Mouse (Mus musculus): Measurements from ENCODE around the gene Ufl1. TPM values are rescaled to one million over a fixed set of nuclear protein-coding genes. Genes with fewer than 3 reads are reported as not detected.
"Not testable (repeated sequence)": the region's sequence is repeated elsewhere in the genome, so short reads cannot be mapped to it uniquely, and the experiment has no call there.

The Ufl1 gene
- 38.1 and 40.5 TPM in 2 replicates for polyA plus RNA-seq (2014; fragmentation: Nextera tagmentation; extraction: Ambion mirVana)

GRCm38 (mm10) chr4:25281671-25282038 is at the start of gene Ufl1:
TSS of gene Ufl1 (minus strand) at chr4:25281821.
- peaks cover 29% of the 10 kb centered on the region for H3K36me3 ChIP-seq (ENCODE audit: insufficient read depth)
- no peaks in the 10 kb centered on the region for H3K9me3 ChIP-seq (ENCODE audit: low read depth, low read length)
- under 1% methylated on average over 30 of the region's 30 CpGs for WGBS
- DNase-seq (peak; percentile 98), ATAC-seq (ENCODE audit: insufficient read depth) (peak; percentile 99)
- H3K27ac ChIP-seq (ENCODE audit: low read depth) = peak within 1 kb of the TSS; percentile 96
- TF ChIP-seq CTCF (IDR thresholded peaks at IDR 0.05; ENCODE audit: low read depth) = peak; percentile 21; the same call in 1 of the 2 replicates
- 0 out of 2 replicates have a peak, but pooled peaks cover 3% of the 10 kb centered on the region for H3K4me1 ChIP-seq (ENCODE audit: insufficient read depth)
- peak within 1 kb of the TSS; percentile 74 for H3K4me2 ChIP-seq
- H3K27me3 ChIP-seq (ENCODE audit: insufficient read depth, low read length) = no peaks in the 10 kb centered on the region
- H3K9ac ChIP-seq = peak within 1 kb of the TSS; percentile 80
- H3K4me3 ChIP-seq (ENCODE audit: low read depth, low read length) = peak within 1 kb of the TSS; percentile 64

DNA sequence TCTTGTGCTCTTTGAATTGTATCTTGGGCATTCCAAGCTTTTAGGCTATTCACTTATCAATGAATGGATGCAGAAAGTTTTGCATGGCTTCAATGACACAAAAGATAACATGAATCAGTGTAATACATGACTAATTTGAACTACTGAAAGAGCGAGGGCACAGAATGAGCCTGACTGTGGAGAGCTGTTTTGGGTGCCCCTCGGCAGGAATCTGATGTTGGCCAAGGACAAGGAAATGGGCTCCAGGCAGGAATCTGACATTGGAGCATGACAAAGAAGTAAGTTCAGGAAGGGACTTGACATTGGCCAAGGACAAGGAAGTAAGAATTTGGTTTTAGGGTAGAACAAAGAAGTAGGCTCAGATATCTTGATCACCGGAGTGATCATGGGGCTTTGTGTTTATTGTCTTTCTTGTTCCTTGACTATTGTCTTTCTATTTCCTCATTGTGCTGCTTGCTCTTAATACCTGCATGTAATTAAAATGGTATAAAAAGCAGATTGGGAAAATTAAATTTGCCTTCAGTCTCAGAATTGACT is 44.1 kb upstream of the Ufl1 start:
- no peak overlapping the region for H3K4me2 ChIP-seq
- no peak for ATAC-seq (ENCODE audit: insufficient read depth)
- no peak overlapping the region for H3K4me3 ChIP-seq (ENCODE audit: low read depth, low read length)
- no peaks in the 10 kb centered on the region for H3K36me3 ChIP-seq (ENCODE audit: insufficient read depth)
- no peak overlapping the region for H3K9ac ChIP-seq
- no peak overlapping the region for H3K27ac ChIP-seq (ENCODE audit: low read depth)
- H3K9me3 ChIP-seq (ENCODE audit: low read depth, low read length) = no peaks in the 10 kb centered on the region
- no peak for DNase-seq
- no peaks in the 10 kb centered on the region for H3K27me3 ChIP-seq (ENCODE audit: insufficient read depth, low read length)
- WGBS = 88% methylated on average over 3 of the region's 3 CpGs
- no peaks in the 10 kb centered on the region for H3K4me1 ChIP-seq (ENCODE audit: insufficient read depth)
- no peak for TF ChIP-seq CTCF (IDR thresholded peaks at IDR 0.05; ENCODE audit: low read depth)

DNA sequence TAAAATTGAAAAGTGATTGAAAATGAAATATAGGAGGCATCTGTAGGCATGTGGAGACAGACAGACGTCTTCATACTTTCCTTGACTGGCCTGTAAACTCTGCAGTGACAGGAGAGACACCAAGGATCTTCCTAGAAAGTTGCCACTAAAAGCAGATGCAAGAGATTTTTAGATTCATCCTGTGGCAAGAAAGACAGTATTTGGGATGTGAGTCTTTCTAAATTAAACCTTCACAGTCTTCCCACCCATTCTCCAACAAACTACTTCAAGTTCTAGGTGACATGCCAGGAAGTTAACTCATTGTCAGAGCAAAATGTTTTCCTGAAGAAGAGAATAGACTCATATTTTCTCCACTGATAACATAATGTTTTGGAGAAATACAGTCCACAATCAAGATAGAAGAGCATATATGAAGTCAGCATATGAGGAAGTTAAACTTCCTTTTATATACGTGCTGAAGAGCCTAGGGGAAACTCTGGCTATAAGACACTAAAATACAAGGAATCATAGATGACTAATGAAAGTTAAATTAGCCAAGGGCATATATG is 41.1 kb upstream of the Ufl1 start:
- TF ChIP-seq CTCF (IDR thresholded peaks at IDR 0.05; ENCODE audit: low read depth) = no peak
- WGBS = 57% methylated on average over 2 of the region's 2 CpGs
- Histone ChIP-seq H3K27ac (ENCODE audit: low read depth) (no peak overlapping the region), H3K9ac (no peak overlapping the region), H3K4me3 (ENCODE audit: low read depth, low read length) (no peak overlapping the region), H3K4me1 (ENCODE audit: insufficient read depth) (no peaks in the 10 kb centered on the region), H3K9me3 (ENCODE audit: low read depth, low read length) (no peaks in the 10 kb centered on the region), H3K4me2 (no peak overlapping the region), H3K27me3 (ENCODE audit: insufficient read depth, low read length) (no peaks in the 10 kb centered on the region), H3K36me3 (ENCODE audit: insufficient read depth) (no peaks in the 10 kb centered on the region)
- no peak for DNase-seq
- no peak for ATAC-seq (ENCODE audit: insufficient read depth)

DNA sequence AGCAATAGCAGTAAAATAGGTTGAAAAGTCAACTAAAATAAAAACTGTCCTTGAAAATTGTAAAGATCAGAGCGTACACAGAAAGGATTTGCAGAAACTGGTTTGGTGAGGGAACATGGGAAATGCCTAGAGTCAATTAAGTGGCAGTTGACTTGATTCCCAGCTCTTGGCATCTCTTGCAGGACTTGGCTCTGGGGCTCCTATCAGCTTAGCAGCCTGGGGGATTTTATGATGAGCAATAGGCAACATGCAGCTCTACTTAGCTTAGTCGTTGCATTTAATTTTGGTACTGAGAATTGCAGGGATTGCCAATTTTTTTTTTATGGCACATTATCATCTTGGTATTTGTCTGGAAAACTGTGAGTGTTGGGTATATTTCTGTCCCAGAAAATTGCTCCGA is 32.1 kb upstream of the Ufl1 start:
- no peak for TF ChIP-seq CTCF (IDR thresholded peaks at IDR 0.05; ENCODE audit: low read depth)
- Histone ChIP-seq H3K27ac (ENCODE audit: low read depth) (no peak overlapping the region), H3K4me2 (no peak overlapping the region), H3K36me3 (ENCODE audit: insufficient read depth) (no peaks in the 10 kb centered on the region), H3K9me3 (ENCODE audit: low read depth, low read length) (no peaks in the 10 kb centered on the region), H3K9ac (no peak overlapping the region), H3K4me3 (ENCODE audit: low read depth, low read length) (no peak overlapping the region), H3K27me3 (ENCODE audit: insufficient read depth, low read length) (no peaks in the 10 kb centered on the region), H3K4me1 (ENCODE audit: insufficient read depth) (no peaks in the 10 kb centered on the region)
- ATAC-seq (ENCODE audit: insufficient read depth) (no peak), DNase-seq (peak; percentile 6)
- WGBS = 66% methylated on average over 3 of the region's 3 CpGs

GRCm38 (mm10) chr4:25285002-25285401 is 3.4 kb upstream of the Ufl1 start:
- not testable (repeated sequence) for H3K4me3 ChIP-seq (ENCODE audit: low read depth, low read length); H3K36me3 ChIP-seq (ENCODE audit: insufficient read depth); H3K4me2 ChIP-seq; H3K27me3 ChIP-seq (ENCODE audit: insufficient read depth, low read length); H3K4me1 ChIP-seq (ENCODE audit: insufficient read depth); H3K9ac ChIP-seq; H3K27ac ChIP-seq (ENCODE audit: low read depth); ATAC-seq (ENCODE audit: insufficient read depth); DNase-seq; H3K9me3 ChIP-seq (ENCODE audit: low read depth, low read length)
- 74% methylated on average over 1 of the region's 1 CpGs for WGBS

DNA sequence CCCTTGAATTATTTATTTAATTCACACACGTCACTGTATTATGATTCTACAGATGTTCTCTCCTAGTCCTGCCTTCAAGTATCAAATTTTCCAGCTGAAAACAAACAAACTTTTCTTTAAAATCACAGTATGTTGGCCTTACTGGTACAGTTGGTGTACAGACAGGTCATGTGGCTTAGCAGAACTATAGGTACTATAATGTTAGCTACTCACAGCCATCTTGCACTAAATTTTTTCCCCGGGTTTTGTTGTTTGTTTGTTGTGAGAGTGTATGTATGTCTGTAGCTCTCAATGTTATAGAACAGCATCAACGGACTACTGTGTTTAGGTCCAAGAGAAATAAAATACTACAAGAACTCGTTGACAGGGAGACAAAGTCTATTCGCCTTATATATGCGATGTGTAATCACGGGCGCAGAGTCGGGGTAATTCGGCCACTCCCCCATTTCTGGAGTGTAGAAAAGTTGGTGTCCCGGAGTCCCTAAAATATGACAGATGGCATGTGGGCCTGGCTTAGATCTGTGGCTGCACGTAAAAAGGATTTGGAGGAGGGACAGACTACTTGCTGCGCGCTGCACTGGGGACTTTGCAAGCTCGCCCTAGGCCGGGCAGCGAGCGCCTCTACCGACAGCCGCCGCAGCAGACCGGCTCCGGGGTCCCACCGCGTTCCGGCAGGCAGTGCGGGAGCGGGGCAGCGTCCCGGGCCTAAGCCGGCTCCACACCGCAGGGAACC is 517 bp downstream of the Ufl1 start:
- peak overlapping the region; percentile 74 for H3K4me2 ChIP-seq
- H3K36me3 ChIP-seq (ENCODE audit: insufficient read depth) = peaks cover 32% of the 10 kb centered on the region
- H3K9me3 ChIP-seq (ENCODE audit: low read depth, low read length) = no peaks in the 10 kb centered on the region
- no peaks in the 10 kb centered on the region for H3K27me3 ChIP-seq (ENCODE audit: insufficient read depth, low read length)
- DNase-seq (peak; percentile 79), ATAC-seq (ENCODE audit: insufficient read depth) (peak; percentile 97)
- no peak for TF ChIP-seq CTCF (IDR thresholded peaks at IDR 0.05; ENCODE audit: low read depth)
- H3K4me3 ChIP-seq (ENCODE audit: low read depth, low read length) = peak overlapping the region; percentile 64
- 0 out of 2 replicates have a peak, but pooled peaks cover 3% of the 10 kb centered on the region for H3K4me1 ChIP-seq (ENCODE audit: insufficient read depth)
- H3K9ac ChIP-seq = peak overlapping the region; percentile 80
- H3K27ac ChIP-seq (ENCODE audit: low read depth) = peak overlapping the region; percentile 96
- under 1% methylated on average over 32 of the region's 32 CpGs for WGBS

GRCm38 (mm10) chr4:25272861-25273627 is 8.6 kb downstream of the Ufl1 start:
- H3K9ac ChIP-seq = no peak overlapping the region
- H3K27me3 ChIP-seq (ENCODE audit: insufficient read depth, low read length) = no peaks in the 10 kb centered on the region
- H3K4me2 ChIP-seq = no peak overlapping the region
- 78% methylated on average over 7 of the region's 7 CpGs for WGBS
- no peaks in the 10 kb centered on the region for H3K4me1 ChIP-seq (ENCODE audit: insufficient read depth)
- ATAC-seq (ENCODE audit: insufficient read depth) (no peak), DNase-seq (no peak)
- no peak overlapping the region for H3K4me3 ChIP-seq (ENCODE audit: low read depth, low read length)
- H3K36me3 ChIP-seq (ENCODE audit: insufficient read depth) = peaks cover 77% of the 10 kb centered on the region
- H3K27ac ChIP-seq (ENCODE audit: low read depth) = no peak overlapping the region
- H3K9me3 ChIP-seq (ENCODE audit: low read depth, low read length) = no peaks in the 10 kb centered on the region
- no peak for TF ChIP-seq CTCF (IDR thresholded peaks at IDR 0.05; ENCODE audit: low read depth)
